Mouse (Mus musculus) ES-Bruce4 (cell line): ENCODE measurements around the gene Eid3. TPM values are rescaled to one million over a fixed set of nuclear protein-coding genes. Genes with fewer than 3 reads are reported as not detected.

Source experiments
- H3K27ac ChIP-seq: 2 replicates; pipeline ENCODE4 v1.5.1; 2012; ENCODE audit warnings: low read length, inconsistent platforms; ENCODE audit not compliant: insufficient read depth
- H3K27me3 ChIP-seq: 2 replicates; pipeline ENCODE4 v1.6.1; 2012; ENCODE audit warnings: mild to moderate bottlenecking, low read length, inconsistent platforms; ENCODE audit not compliant: control insufficient read depth, poor library complexity, insufficient read depth, severe bottlenecking
- H3K36me3 ChIP-seq: 2 replicates; pipeline ENCODE4 v1.6.1; 2012; ENCODE audit warnings: inconsistent platforms, mild to moderate bottlenecking, low read length, moderate library complexity; ENCODE audit not compliant: control insufficient read depth, poor library complexity, insufficient read depth, severe bottlenecking
- H3K4me1 ChIP-seq: one replicate; pipeline ENCODE4 v1.8.1; 2011; ENCODE audit warnings: low read length; ENCODE audit not compliant: control insufficient read depth, insufficient read depth
- H3K4me3 ChIP-seq: 2 replicates; pipeline ENCODE4 v1.5.1; 2011; ENCODE audit warnings: low read depth, mild to moderate bottlenecking, low read length
- H3K9ac ChIP-seq: 2 replicates; pipeline ENCODE4 v1.6.1; 2012; ENCODE audit warnings: low read depth, mild to moderate bottlenecking, inconsistent platforms; ENCODE audit not compliant: poor library complexity, severe bottlenecking
- H3K9me3 ChIP-seq: replicated peaks from 2 replicates; pipeline ENCODE4 v1.6.1; 2012; ENCODE audit warnings: mild to moderate bottlenecking, low read length, inconsistent platforms; ENCODE audit not compliant: control insufficient read depth, poor library complexity, insufficient read depth, severe bottlenecking
- CTCF ChIP-seq: IDR thresholded peaks from one replicate; pipeline ENCODE4 v1.8.1; 2011; ENCODE audit warnings: low read depth, low read length
- EP300 ChIP-seq: IDR thresholded peaks from 2 replicates; pipeline ENCODE4 v1.6.1; 2011; ENCODE audit warnings: low read depth, low read length; ENCODE audit not compliant: insufficient read depth
- POLR2A ChIP-seq: IDR thresholded peaks from one replicate; pipeline ENCODE4 v1.8.1; 2011; ENCODE audit warnings: low read length; ENCODE audit not compliant: insufficient read depth
- polyA plus RNA-seq: library from polyadenylated mRNA; stranded (reverse); fragments of >200 nt; gene quantifications from 2 replicates; pipeline ENCODE4 v1.2.4, GENCODE M21; 2011; ENCODE audit warnings: low read depth; ENCODE audit not compliant: missing spikeins, insufficient read depth, insufficient read length

The Eid3 gene
- polyA plus RNA-seq, 1 experiment, result 12.7 TPM

- H3K36me3 ChIP-seq, result no peaks in the 10 kb centered on the region
- no peaks in the 10 kb centered on the region for H3K27me3 ChIP-seq
- H3K27ac ChIP-seq, result peak overlapping the region; percentile 93
- no peaks in the 10 kb centered on the region for H3K9me3 ChIP-seq
- H3K4me3 ChIP-seq, result no peak overlapping the region
- H3K9ac ChIP-seq, result peak overlapping the region; percentile 56; the same call in 1 of the 2 replicates
- peaks cover 4% of the 10 kb centered on the region for H3K4me1 ChIP-seq
- TF ChIP-seq POLR2A (no peak), CTCF (no peak), EP300 (no peak)
These were observed 21.7 kb upstream of the Eid3 start for GRCm38 (mm10) chr10:82844731-82845130.

- H3K9ac ChIP-seq, result no peak overlapping the region
- H3K9me3 ChIP-seq, result no peaks in the 10 kb centered on the region
- no peak overlapping the region for H3K27ac ChIP-seq
- no peaks in the 10 kb centered on the region for H3K36me3 ChIP-seq
- H3K4me1 ChIP-seq, result peaks cover 4% of the 10 kb centered on the region
- no peaks in the 10 kb centered on the region for H3K27me3 ChIP-seq
- TF ChIP-seq EP300 (no peak), POLR2A (no peak), CTCF (no peak)
- no peak overlapping the region for H3K4me3 ChIP-seq
These were observed 18.5 kb upstream of the Eid3 start for GRCm38 (mm10) chr10:82847821-82848459.

- H3K4me3 ChIP-seq, result no peak overlapping the region
- no peaks in the 10 kb centered on the region for H3K27me3 ChIP-seq
- no peaks in the 10 kb centered on the region for H3K9me3 ChIP-seq
- H3K4me1 ChIP-seq, result peaks cover 1% of the 10 kb centered on the region
- no peak for TF ChIP-seq POLR2A
- TF ChIP-seq CTCF, result no peak
- no peak for TF ChIP-seq EP300
- H3K36me3 ChIP-seq, result no peaks in the 10 kb centered on the region
- no peak overlapping the region for H3K9ac ChIP-seq
- H3K27ac ChIP-seq, result no peak overlapping the region
These were observed 16.6 kb upstream of the Eid3 start for GRCm38 (mm10) chr10:82849686-82850353.

- Histone ChIP-seq H3K9me3 (no peaks in the 10 kb centered on the region), H3K36me3 (no peaks in the 10 kb centered on the region), H3K27me3 (no peaks in the 10 kb centered on the region), H3K27ac (no peak overlapping the region), H3K4me3 (no peak overlapping the region), H3K9ac (no peak overlapping the region), H3K4me1 (peaks cover 1% of the 10 kb centered on the region)
- TF ChIP-seq CTCF, result no peak
- TF ChIP-seq EP300, result no peak
- no peak for TF ChIP-seq POLR2A
These were observed 16.1 kb upstream of the Eid3 start for GRCm38 (mm10) chr10:82850354-82850752.

GRCm38 (mm10) chr10:82851751-82852150 lies 14.7 kb upstream of the Eid3 start:
- no peak overlapping the region for H3K4me3 ChIP-seq
- no peaks in the 10 kb centered on the region for H3K9me3 ChIP-seq
- no peaks in the 10 kb centered on the region for H3K27me3 ChIP-seq
- H3K36me3 ChIP-seq, result no peaks in the 10 kb centered on the region
- H3K4me1 ChIP-seq, result peaks cover 3% of the 10 kb centered on the region
- no peak overlapping the region for H3K27ac ChIP-seq
- H3K9ac ChIP-seq, result no peak overlapping the region
- TF ChIP-seq POLR2A (no peak), CTCF (no peak)

GRCm38 (mm10) chr10:82858032-82858680 lies 8.3 kb upstream of the Eid3 start:
- H3K36me3 ChIP-seq, result peaks cover 14% of the 10 kb centered on the region
- H3K9me3 ChIP-seq, result no peaks in the 10 kb centered on the region
- H3K27ac ChIP-seq, result peak overlapping the region; percentile 83
- H3K4me3 ChIP-seq, result peak overlapping the region; percentile 50
- peak overlapping the region; percentile 84 for H3K9ac ChIP-seq
- H3K27me3 ChIP-seq, result no peaks in the 10 kb centered on the region
- peaks cover 9% of the 10 kb centered on the region for H3K4me1 ChIP-seq
- TF ChIP-seq CTCF (no peak), EP300 (no peak), POLR2A (no peak)
